Mouse (Mus musculus) E14TG2a.4 (cell line): ENCODE results near the gene Pih1d1.

Experiments used
- H3K27me3 ChIP-seq: 2 replicates; pipeline ENCODE4 v1.6.1; 2014; ENCODE audit warnings: low read length, control low read depth; ENCODE audit not compliant: insufficient read depth
- H3K36me3 ChIP-seq: 2 replicates; pipeline ENCODE4 v1.6.1; 2014; ENCODE audit warnings: low read length, control low read depth; ENCODE audit not compliant: insufficient read depth
- H3K4me1 ChIP-seq: replicated peaks from 2 replicates; pipeline ENCODE4 v1.6.1; 2014; ENCODE audit warnings: low read depth, low read length, control low read depth
- H3K4me3 ChIP-seq: replicated peaks from 2 replicates; pipeline ENCODE4 v1.5.1; 2014; ENCODE audit warnings: mild to moderate bottlenecking, low read length
- H3K9me3 ChIP-seq: 2 replicates; pipeline ENCODE4 v1.6.1; 2014; ENCODE audit warnings: low read length, control low read depth
- CTCF ChIP-seq: conservative IDR thresholded peaks from 2 replicates; pipeline ENCODE4 v1.5.1; 2014; ENCODE audit warnings: low read length
- NANOG ChIP-seq: IDR thresholded peaks from 2 replicates; pipeline ENCODE4 v1.6.1; 2014; ENCODE audit warnings: borderline replicate concordance, low read length, mixed read lengths
- POU5F1 ChIP-seq: IDR thresholded peaks from 2 replicates; pipeline ENCODE4 v1.6.1; 2014; ENCODE audit warnings: low read length, borderline replicate concordance

Gene Pih1d1

DNA sequence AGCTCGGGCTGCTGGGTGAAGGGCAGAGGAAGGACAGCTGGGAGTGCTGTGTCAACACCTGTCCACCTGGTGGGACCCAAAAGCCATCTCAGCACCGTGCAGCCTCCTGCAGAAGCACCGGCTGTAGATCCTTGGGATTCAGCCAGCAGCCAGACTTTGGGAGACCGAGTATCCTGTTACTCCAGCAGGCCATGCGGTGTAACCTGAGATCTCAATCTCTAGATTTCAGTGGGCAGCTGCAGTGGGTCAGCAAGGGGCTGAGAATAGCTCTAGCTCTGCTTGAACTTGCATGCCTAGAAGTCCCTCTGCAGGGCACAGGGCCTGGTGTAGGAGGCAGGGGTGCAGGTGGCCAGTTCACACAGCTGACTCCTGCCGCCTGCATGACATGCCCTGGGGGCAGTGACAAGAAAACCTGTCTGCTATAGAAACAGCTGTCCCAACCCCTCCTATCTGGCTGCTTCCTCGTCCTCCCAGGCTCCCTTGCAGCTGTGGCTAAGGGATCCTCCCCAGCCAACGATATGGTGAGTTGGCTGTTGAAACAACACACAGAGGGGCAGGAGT is 37.8 kb downstream of the Pih1d1 start:
- Histone ChIP-seq H3K4me3 (no peak overlapping the region), H3K9me3 (no peaks in the 10 kb centered on the region), H3K4me1 (peaks cover 79% of the 10 kb centered on the region), H3K36me3 (no peaks in the 10 kb centered on the region), H3K27me3 (peaks cover 40% of the 10 kb centered on the region)
- TF ChIP-seq NANOG: no peak
- TF ChIP-seq CTCF: no peak
- TF ChIP-seq POU5F1: no peak

GRCm38 (mm10) chr7:45192585-45193310 is 38.6 kb downstream of the Pih1d1 start:
- Histone ChIP-seq H3K9me3 (no peaks in the 10 kb centered on the region), H3K4me1 (peaks cover 86% of the 10 kb centered on the region), H3K4me3 (no peak overlapping the region), H3K27me3 (peaks cover 36% of the 10 kb centered on the region), H3K36me3 (no peaks in the 10 kb centered on the region)
- TF ChIP-seq NANOG (no peak), CTCF (no peak), POU5F1 (no peak)

DNA sequence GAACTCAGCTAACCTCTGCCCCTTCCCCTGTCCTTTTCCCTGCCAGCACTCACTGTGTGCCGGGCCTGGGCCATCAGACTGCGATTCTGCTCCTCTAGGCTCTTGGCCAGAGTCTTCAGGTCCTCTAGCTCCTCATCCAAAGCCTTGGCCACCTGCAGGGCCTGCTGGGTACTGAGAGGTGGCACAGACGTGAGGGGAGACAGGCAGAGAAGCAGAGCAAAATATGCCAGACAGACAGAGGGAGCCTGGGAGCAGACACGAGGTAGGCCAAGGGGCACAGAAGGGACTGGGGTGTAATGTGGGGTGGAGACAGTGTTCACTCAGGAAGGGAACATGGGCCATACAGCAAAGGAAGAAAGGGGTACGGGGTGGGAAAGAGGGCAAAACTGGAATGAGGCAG is 39.3 kb downstream of the Pih1d1 start:
- 0 out of 2 replicates have a peak, but pooled peaks have one; percentile 3 for TF ChIP-seq CTCF
- TF ChIP-seq NANOG: no peak
- no peak for TF ChIP-seq POU5F1
- peaks cover 32% of the 10 kb centered on the region for H3K27me3 ChIP-seq
- H3K4me3 ChIP-seq: peak overlapping the region; percentile 39; the same call in 1 of the 2 replicates
- H3K36me3 ChIP-seq: no peaks in the 10 kb centered on the region
- H3K9me3 ChIP-seq: no peaks in the 10 kb centered on the region
- peaks cover 86% of the 10 kb centered on the region for H3K4me1 ChIP-seq

GRCm38 (mm10) chr7:45193871-45194785 is 40.0 kb downstream of the Pih1d1 start:
- Histone ChIP-seq H3K9me3 (no peaks in the 10 kb centered on the region), H3K36me3 (no peaks in the 10 kb centered on the region), H3K4me3 (peak overlapping the region; percentile 39), H3K27me3 (peaks cover 29% of the 10 kb centered on the region), H3K4me1 (peaks cover 86% of the 10 kb centered on the region)
- TF ChIP-seq NANOG: no peak
- no peak for TF ChIP-seq CTCF
- no peak for TF ChIP-seq POU5F1

DNA sequence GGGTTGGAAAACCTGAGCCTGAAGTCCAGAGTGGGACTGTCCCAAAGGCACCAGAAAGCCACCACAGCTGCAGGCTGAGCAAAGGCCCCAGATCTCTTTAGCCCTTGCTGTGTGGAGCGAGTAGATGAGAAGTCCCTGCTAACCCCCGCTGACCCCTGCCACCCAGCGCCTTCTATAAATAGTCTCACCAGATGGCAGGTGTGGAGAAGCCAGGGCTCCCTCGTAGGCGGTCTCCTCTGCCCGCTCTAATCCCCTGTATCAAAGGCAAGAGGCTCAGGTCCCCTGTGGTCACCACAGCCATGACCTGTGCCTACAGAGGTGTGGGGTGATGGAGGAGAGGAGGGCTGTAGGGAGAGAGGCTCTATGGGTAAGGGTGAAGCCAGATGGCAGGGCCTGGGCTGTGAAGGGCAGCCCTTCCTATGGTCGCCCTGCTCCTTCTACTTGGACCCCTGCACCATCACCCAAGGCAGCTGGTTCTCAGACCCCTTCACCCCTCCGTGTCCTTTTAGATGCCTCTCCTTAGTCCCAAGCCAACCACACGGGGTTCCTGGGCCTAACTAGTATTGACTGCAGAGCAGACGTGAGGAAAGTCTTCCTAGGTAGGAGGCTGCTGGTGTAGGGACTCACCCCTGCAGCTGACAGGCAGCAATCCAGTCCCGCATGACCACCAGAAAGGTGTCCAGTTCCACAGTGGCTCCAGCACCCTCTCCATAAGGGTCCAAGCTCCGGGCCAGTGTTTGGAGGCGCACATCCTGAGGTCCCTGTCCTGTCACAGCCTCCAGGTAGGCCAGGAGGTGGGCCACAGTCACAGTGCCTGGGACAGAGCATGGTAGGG is 41.5 kb downstream of the Pih1d1 start:
- TF ChIP-seq NANOG (no peak), CTCF (no peak), POU5F1 (no peak)
- H3K27me3 ChIP-seq: peaks cover 19% of the 10 kb centered on the region; the same call in 1 of the 2 replicates
- no peaks in the 10 kb centered on the region for H3K36me3 ChIP-seq
- peaks cover 75% of the 10 kb centered on the region for H3K4me1 ChIP-seq
- no peaks in the 10 kb centered on the region for H3K9me3 ChIP-seq
- H3K4me3 ChIP-seq: no peak overlapping the region

DNA sequence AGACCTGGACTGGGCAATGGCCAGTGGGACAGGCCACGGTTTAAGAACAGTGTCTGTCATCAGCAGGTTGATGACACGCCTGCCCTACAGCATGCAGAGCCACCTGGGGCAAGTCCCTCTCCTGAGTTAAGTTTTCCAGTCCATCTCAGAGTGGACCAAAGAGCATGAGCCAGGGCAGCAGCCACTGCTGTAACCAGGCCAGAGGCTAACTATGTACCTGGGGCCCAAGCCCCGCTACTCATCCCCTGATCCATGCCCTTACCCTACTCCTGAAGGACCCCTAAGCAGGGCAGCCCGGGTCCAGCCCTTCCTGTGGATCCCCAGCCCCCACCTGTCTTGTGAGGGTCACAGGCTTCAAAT is 42.1 kb downstream of the Pih1d1 start:
- peaks cover 19% of the 10 kb centered on the region; the same call in 1 of the 2 replicates for H3K27me3 ChIP-seq
- no peak for TF ChIP-seq POU5F1
- TF ChIP-seq CTCF: no peak
- TF ChIP-seq NANOG: no peak
- H3K36me3 ChIP-seq: no peaks in the 10 kb centered on the region
- no peaks in the 10 kb centered on the region for H3K9me3 ChIP-seq
- H3K4me3 ChIP-seq: no peak overlapping the region
- peaks cover 74% of the 10 kb centered on the region for H3K4me1 ChIP-seq

GRCm38 (mm10) chr7:45196994-45197393 is 42.9 kb downstream of the Pih1d1 start:
- no peaks in the 10 kb centered on the region for H3K36me3 ChIP-seq
- peaks cover 66% of the 10 kb centered on the region for H3K4me1 ChIP-seq
- H3K27me3 ChIP-seq: peaks cover 19% of the 10 kb centered on the region; the same call in 1 of the 2 replicates
- no peaks in the 10 kb centered on the region for H3K9me3 ChIP-seq
- TF ChIP-seq POU5F1: no peak
- no peak for TF ChIP-seq CTCF
- TF ChIP-seq NANOG: no peak
- no peak overlapping the region for H3K4me3 ChIP-seq

DNA sequence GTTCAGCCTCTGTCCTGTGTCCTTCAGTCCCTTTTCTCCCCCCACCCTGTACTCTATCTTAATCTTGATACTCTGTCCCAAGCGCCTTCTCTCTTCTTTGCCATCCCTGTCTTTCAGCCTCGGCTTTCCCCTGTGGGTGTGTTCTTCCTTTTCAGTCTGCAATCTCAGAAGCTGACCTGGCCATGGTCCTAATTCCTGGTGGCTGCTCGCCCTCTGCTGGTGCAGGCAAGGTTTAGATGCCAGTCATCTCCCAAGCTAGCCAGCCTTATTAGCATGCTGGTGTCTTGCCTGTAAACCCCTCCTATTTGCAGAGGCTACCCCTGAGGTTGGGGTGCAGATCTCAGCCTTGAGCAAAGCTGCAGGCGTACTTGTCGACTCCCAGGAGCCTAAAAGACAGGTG is 44.3 kb downstream of the Pih1d1 start:
- TF ChIP-seq CTCF (peak; percentile 49), POU5F1 (no peak), NANOG (no peak)
- Histone ChIP-seq H3K4me1 (peaks cover 67% of the 10 kb centered on the region), H3K4me3 (peak overlapping the region; percentile 49), H3K27me3 (peaks cover 25% of the 10 kb centered on the region; the same call in 1 of the 2 replicates), H3K36me3 (no peaks in the 10 kb centered on the region), H3K9me3 (no peaks in the 10 kb centered on the region)
